Mouse (Mus musculus): ENCODE results near the gene Igfbp2.

Gene Igfbp2

GRCm38 (mm10) chr1:72868429-72869215 is 44.3 kb downstream of the Igfbp2 start:
- in situ Hi-C loops (cut with MboI; ENCODE audit: unreplicated experiment in 2 of 2), result loop anchor here (5.0 to 25.0 kb wide), 5 partner anchors 281 to 1594 kb away; partner anchors contain the start of gene Smarcal1 (in 1 of the 2)

GRCm38 (mm10) chr1:72869275-72869674 is 45.0 kb downstream of the Igfbp2 start:
- in situ Hi-C loops (cut with MboI; ENCODE audit: unreplicated experiment in 2 of 2), result loop anchor here (5.0 to 25.0 kb wide), 5 partner anchors 282 to 1593 kb away; partner anchors contain the start of gene Smarcal1 (in 1 of the 2)

DNA sequence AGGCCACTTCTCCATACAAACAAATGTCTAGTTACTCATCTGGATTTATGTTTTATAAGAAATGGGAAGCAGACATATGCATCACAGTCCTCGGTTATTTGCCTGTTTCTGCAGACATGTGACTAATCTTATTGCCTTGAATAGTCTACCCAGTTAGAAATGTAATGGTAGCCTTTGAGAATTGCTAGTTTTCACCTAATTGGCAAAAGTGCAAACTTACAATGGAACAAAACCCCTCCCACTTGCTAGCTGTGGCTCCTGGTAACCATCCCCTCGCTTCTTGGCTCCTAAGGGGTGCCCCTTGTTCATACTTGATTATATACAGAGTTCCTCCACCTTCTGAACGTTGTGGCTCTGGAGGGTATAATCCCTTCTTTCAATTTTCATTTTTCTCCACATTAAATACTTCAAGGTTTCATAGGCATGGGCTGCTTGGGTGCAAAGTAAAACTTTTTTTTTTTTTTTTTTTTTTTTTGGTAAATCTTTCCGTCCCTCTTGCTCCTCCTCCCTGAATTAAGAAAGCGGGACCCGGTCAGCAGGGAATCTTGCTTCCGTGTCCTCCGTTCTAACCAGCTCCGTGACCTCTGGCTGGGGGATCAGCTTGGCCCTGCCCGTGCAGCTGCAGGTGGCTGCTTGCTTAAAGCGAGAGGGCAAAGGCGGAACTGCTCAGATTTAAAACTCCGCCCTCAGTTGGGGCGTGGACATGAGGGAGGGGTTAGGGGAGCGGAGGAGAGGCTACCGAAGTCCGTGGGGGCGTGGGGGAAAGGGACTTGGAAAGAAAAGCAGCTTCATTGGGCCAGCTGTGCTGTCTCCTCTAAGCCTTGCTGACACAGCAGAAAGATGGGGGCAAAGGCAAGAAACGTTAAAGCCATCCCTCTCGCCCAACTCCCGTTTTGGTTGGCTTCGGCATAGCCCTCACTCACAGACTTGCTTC is 45.6 kb downstream of the Igfbp2 start:
- in situ Hi-C loops (cut with MboI; ENCODE audit: unreplicated experiment in 2 of 2), result loop anchor here (5.0 to 25.0 kb wide), 5 partner anchors 283 to 1592 kb away; partner anchors contain the start of gene Smarcal1 (in 1 of the 2)

DNA sequence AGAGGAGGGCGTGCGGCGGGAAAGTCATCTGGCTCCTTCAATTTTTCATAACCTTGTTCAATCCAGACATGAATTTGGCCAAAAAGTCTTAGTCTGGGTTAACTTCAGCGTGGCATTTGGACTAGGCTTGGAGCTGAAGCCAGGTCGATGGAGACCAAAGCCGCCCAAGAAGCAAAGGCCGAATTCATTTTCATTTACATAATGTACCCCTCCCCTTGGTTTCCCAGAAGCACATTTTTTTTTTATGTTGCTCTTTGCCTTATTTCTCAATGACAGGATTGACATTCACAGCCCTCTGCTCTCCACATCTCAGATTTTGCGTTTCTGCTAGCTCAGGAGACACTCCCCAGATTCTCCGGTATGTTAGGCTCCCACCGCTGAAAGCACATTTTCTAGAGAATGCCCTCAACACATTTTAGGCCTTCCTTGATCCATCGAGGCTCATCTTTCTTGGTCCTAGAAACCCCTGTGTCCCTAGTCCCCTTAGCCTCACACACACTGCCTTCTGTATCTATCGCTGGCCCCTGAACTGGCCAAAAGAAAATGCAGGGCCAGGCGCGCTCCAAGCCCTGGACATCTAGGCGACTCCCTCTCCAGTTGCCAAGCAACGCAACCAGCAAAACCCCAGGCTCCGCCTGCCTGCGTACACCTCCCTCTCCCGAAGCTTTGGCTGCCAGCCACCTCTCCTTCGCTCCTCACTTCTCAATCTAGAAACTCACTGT is 46.5 kb downstream of the Igfbp2 start:
- in situ Hi-C loops (cut with MboI; ENCODE audit: unreplicated experiment in 2 of 2), result loop anchor here (25.0 kb wide), 3 partner anchors 283 to 1592 kb away; partner anchors contain the start of gene Smarcal1 (in 1 of the 2)

- in situ Hi-C loops (cut with MboI; ENCODE audit: unreplicated experiment in 2 of 2), result loop anchor here (25.0 kb wide), 3 partner anchors 284 to 1591 kb away; partner anchors contain the start of gene Smarcal1 (in 1 of the 2)
These were observed 47.0 kb downstream of the Igfbp2 start for GRCm38 (mm10) chr1:72871337-72871696.

DNA sequence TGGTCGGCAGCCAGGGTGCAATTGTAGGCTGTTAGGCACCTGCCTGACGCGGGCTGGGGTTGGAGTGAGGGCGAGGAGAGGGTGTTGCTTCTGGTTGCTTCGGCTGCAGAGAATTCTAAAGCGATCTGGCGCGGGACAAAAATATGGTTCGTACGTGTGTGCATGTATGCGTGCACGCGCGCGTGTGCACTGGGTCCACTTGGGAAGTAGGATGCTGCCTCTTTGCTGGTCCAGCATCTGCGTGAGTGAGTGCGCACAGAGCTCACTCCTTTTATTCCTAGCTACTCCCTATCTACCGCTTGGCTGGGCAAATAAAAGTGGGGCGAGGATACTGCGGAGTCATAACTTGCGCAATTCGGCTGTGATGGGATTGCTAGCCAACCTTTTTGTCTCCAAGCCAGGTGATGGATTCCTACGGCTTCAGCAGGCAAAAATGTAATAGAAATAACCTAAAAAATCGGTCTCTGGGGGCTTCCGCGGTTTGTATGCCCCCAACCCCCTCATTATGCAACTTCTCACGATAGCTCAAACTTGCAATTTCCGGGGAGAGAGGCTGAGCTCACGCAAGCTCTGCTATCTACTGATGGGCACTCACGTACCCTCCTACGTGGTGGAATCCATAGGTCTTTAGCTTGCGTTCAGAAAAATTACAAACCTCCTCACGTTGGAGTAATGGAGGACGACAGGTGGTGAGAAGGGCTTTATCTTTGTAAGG is 47.6 kb downstream of the Igfbp2 start:
- in situ Hi-C loops (cut with MboI; ENCODE audit: unreplicated experiment in 2 of 2), result loop anchor here (25.0 kb wide), 3 partner anchors 285 to 1590 kb away; partner anchors contain the start of gene Smarcal1 (in 1 of the 2)

GRCm38 (mm10) chr1:72872521-72872920 is 48.2 kb downstream of the Igfbp2 start:
- in situ Hi-C loops (cut with MboI; ENCODE audit: unreplicated experiment in 2 of 2), result loop anchor here (25.0 kb wide), 3 partner anchors 285 to 1590 kb away; partner anchors contain the start of gene Smarcal1 (in 1 of the 2)

- in situ Hi-C loops (cut with MboI; ENCODE audit: unreplicated experiment in 2 of 2), result loop anchor here (25.0 kb wide), 3 partner anchors 286 to 1589 kb away; partner anchors contain the start of gene Smarcal1 (in 1 of the 2)
These were observed 48.8 kb downstream of the Igfbp2 start for GRCm38 (mm10) chr1:72873078-72873477.

GRCm38 (mm10) chr1:72873511-72874286 is 49.4 kb downstream of the Igfbp2 start:
- in situ Hi-C loops (cut with MboI; ENCODE audit: unreplicated experiment in 2 of 2), result loop anchor here (25.0 kb wide), 3 partner anchors 286 to 1589 kb away; partner anchors contain the start of gene Smarcal1 (in 1 of the 2)

- in situ Hi-C loops (cut with MboI; ENCODE audit: unreplicated experiment in 2 of 2), result loop anchor here (25.0 kb wide), 3 partner anchors 287 to 1588 kb away; partner anchors contain the start of gene Smarcal1 (in 1 of the 2)
These were observed 50.2 kb downstream of the Igfbp2 start, which contains the start of gene Igfbp5 for GRCm38 (mm10) chr1:72874287-72875211. Gene Igfbp5 (minus strand): TSS chr1:72874884.

GRCm38 (mm10) chr1:72875708-72876107 is 51.4 kb downstream of the Igfbp2 start:
- in situ Hi-C loops (cut with MboI; ENCODE audit: unreplicated experiment in 2 of 2), result no loop called here

- in situ Hi-C loops (cut with MboI; ENCODE audit: unreplicated experiment in 2 of 2), result no loop called here
These were observed 51.8 kb downstream of the Igfbp2 start for GRCm38 (mm10) chr1:72876111-72876510.

- in situ Hi-C loops (cut with MboI; ENCODE audit: unreplicated experiment in 2 of 2), result no loop called here
These were observed 53.6 kb downstream of the Igfbp2 start for GRCm38 (mm10) chr1:72877892-72878291.

DNA sequence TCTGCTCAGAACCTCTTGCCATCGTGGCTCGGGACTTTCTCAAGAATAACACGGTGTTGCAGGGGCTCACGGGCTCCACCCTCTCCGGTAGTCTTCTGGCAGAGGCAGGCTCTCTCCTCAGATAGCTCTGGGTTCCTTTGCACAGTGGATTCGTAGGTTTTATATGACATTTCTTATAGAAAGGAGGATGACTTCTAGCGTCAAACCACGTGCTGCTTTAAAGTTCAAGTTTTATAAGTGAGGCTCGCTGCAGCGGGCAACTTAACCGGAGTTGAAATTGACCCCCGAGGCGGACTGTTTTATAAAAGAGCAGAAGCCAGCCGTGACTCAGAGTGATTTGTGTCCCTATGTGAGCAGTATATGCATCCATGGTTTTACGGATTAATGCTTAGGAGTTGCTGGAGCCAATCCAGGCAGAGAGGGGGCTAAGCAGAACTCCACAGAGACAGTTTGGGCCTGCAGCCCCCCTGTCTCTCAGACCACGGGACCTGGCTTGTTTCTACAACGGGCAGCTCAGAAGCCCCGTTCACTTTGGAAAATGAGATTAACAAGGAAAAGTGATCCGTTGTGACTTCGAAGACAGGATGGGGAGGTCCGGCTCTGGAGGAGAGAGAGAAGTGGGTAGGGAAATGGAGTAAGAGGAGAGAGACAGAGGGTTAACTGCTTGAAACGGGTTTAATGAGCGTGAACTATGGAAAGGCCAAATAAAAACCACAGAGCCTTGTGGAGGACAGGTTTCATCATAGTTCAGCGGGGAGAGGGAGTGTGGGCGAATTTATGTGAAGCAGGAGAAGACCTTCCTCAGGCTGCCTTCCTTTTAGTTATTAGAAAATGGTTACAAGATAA is 54.4 kb downstream of the Igfbp2 start:
- in situ Hi-C loops (cut with MboI; ENCODE audit: unreplicated experiment in 2 of 2), result no loop called here

DNA sequence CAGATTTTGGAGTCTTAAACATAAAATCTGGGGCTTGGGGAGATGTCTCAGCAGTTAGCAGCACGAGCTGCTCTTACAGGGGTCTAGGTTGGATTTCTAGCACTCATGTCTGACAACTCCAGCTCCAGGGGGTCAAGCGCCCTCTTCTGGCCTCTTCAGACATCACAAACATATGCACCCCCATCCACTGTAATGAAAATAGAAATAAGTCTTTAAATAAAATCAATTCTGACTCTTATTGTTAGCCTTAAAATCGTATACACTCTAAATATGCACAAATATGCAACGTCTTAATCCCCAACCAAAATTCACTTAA is 55.0 kb downstream of the Igfbp2 start:
- in situ Hi-C loops (cut with MboI; ENCODE audit: unreplicated experiment in 2 of 2), result no loop called here

- in situ Hi-C loops (cut with MboI; ENCODE audit: unreplicated experiment in 2 of 2), result no loop called here
These were observed 61.0 kb downstream of the Igfbp2 start for GRCm38 (mm10) chr1:72885111-72885818.
